Mouse (Mus musculus) adrenal gland, adult 8-10 months (tissue): Measurements from ENCODE around the gene 3110082I17Rik. TPM values are rescaled to one million over a fixed set of nuclear protein-coding genes. Genes with fewer than 3 reads are reported as not detected.
"Not testable (repeated sequence)": the region's sequence is repeated elsewhere in the genome, so short reads cannot be mapped to it uniquely, and the experiment has no call there.

Experiments used
- DNase-seq: peaks from one replicate; pipeline ENCODE4 v3.0.0; 2022
- total RNA-seq, 4 experiments: library from RNA; stranded (reverse); gene quantifications; 2 replicates each; pipeline ENCODE4 v1.2.4; 2022

Gene 3110082I17Rik
- total RNA-seq, 4 experiments from 2014 or later = 7.3 to 20.6 (median 14.4) TPM

DNA sequence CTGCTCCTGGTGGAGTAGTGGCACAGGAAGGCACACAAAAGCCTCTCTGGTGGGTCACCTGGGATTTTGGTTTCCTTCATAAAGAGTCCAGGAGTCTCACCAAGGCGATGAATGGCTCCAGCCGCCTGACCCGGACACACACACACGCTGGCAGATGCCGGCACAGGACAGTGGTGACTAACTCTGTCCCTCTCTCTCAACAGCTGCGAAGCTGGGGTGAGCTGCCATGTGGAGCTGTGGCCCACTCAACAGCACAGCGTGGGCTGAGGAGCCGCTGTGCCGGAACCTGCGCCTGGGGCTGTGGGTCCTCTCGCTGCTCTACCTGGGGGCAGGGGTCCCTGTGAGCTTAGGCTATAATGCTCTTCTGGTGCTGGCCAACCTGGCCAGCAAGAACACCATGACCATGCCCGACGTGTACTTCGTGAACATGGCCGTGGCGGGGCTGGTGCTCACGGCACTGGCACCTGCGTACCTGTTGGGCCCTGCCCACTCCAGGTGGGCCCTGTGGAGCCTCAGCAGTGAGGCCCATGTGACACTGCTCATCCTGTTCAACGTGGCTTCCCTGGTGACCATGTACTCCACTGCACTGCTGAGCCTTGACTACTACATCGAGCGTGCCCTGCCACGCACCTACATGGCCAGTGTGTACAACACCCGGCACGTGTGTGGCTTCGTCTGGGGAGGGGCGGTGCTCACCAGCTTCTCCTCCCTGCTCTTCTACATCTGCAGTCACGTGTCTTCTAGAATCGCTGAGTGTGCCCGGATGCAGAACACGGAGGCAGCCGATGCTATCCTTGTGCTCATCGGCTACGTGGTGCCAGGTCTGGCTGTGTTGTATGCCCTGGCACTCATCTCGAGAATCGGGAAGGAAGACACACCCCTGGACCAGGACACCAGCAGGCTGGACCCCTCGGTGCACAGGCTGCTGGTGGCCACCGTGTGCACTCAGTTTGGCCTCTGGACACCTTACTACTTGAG lies 67.8 kb downstream of the 3110082I17Rik start:
- DNase-seq = no peak

GRCm38 (mm10) chr5:139391309-139391990 lies 68.9 kb downstream of the 3110082I17Rik start:
- no peak for DNase-seq

- not testable (repeated sequence) for DNase-seq
Measured at GRCm38 (mm10) chr5:139390324-139391119, 69.8 kb downstream of the 3110082I17Rik start.

DNA sequence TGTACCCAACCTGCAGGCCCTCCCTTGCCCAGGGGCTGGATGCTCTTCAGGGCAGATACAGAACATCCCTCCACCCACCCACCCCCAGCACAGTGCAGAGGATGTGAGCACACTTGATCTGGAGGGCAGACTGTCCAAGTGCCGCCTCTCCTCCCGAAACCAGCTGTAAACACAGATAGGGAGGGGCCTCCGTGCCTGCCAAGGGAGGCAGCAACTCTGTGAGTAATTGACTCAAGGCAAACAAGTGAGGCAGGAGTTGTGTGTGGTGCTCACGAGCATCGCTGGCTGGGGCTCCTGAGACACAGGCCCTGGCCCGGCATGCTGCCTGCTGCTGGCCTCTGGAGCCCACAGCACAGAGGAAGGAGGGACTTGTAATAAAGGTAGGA lies 70.7 kb downstream of the 3110082I17Rik start:
- no peak for DNase-seq

DNA sequence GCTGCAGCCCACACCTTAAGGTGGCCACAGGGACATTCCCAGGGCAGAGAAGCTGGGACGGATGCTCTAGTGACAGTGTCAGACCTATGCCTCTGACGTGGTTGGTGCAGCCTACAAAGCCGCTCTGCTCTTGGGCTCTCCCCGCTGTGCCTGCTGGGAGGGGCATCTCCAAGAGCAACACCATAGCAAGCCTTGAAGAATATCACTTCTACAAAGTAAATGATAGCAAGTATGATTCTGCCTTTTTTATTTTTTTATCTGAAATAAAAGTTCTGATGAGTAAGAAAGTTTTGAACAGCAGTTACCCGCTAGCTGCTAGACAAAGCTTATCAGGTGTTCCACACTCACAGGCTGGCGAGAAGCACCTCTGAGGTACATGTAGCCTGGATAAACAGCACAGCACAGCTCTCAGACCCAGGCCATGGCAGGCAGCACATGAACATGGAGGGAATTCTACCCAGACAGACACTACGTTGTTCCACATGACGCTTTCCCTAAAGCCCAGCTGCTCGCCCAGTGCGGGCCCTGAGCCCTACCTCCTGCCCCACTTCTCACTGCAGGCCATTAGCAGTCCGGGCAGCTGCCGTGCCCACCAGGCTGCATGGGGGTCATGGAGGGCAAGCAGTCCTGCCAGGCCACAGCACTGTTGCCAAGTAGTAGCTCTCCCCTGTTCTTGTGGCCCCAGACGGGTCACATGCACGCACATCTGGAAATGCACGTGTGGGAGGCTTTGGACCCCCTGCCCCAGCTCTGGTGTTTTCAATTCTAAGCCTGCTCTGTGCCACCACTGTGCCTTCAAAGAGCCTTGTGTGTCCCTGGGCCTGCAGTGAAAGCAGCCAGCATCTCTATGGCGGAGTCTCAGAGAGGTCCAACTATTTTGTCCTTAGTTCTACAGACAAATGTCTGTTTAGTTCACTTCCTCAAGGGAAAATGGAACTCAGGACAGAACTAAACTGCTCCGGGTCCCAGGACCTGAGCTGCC lies 71.3 kb downstream of the 3110082I17Rik start:
- no peak for DNase-seq

- no peak for DNase-seq
Measured at GRCm38 (mm10) chr5:139388195-139388570, 72.1 kb downstream of the 3110082I17Rik start.

DNA sequence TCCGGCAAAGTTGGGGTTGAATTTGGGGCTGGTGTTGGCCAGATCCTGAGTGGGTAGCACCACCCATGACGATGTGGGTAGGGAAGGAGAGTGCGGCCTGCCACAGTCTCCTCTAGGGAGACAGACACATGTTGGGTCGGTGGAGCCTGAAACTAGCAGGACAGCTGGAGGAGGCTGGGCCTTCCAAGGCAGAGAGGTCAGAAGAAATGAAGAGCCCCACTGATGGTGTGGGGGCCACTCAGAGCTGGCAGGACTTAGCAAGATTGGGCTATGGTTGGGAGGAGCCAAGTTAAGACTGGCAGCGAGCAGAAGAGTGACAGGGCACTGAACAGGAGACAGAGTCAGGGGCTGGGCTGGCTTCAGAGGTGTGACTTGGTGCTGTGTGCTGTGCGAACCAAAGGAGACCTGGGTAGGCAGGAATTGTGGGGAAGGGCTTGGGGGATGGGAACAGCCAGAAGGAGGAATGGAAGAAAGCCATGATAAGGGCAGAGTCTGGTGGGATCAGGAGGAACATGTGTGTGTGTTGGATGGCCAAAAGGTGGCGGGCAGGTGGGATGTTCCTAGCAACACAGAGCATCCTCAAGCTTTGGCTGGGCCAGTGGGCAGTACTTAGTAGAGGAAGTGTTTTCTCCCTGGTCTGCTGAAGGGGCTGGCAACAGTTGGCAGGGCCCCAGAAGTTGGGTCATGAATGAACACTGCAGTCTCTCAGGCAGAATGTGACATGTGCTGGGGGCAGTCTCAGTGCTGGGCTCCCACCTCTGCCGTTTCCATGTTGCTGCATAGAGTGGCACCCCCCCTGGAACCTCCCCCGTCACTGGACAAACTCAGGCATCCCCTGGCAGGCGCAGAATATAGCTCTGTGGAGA lies 72.8 kb downstream of the 3110082I17Rik start:
- no peak for DNase-seq

DNA sequence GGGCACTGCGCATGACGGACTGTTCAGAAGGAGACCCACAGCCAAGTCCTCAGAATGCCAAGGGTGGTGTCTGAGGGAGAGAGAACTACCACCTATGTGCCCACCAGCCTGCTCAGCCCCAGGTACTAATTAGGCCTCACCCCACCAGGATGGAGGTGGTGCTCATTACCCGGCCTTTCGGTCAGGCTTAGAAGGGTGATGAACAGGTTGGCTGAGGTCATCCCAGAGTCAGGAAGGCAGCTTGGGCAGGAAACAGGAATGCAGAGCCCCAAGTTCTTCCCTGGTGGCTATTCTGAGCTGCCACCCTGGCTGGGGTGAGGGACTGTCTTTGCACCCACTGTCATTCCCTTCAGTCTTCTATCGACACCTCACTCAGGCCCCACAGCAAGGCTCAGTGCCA lies 74.3 kb downstream of the 3110082I17Rik start:
- DNase-seq = no peak

- DNase-seq = peak; percentile 71
Measured at GRCm38 (mm10) chr5:139384531-139384930, 75.8 kb downstream of the 3110082I17Rik start.

- no peak for DNase-seq
Measured at GRCm38 (mm10) chr5:139383234-139383633, 77.1 kb downstream of the 3110082I17Rik start.

GRCm38 (mm10) chr5:139382760-139383159 lies 77.6 kb downstream of the 3110082I17Rik start:
- no peak for DNase-seq

GRCm38 (mm10) chr5:139381586-139382513 lies 78.5 kb downstream of the 3110082I17Rik start:
- no peak for DNase-seq

DNA sequence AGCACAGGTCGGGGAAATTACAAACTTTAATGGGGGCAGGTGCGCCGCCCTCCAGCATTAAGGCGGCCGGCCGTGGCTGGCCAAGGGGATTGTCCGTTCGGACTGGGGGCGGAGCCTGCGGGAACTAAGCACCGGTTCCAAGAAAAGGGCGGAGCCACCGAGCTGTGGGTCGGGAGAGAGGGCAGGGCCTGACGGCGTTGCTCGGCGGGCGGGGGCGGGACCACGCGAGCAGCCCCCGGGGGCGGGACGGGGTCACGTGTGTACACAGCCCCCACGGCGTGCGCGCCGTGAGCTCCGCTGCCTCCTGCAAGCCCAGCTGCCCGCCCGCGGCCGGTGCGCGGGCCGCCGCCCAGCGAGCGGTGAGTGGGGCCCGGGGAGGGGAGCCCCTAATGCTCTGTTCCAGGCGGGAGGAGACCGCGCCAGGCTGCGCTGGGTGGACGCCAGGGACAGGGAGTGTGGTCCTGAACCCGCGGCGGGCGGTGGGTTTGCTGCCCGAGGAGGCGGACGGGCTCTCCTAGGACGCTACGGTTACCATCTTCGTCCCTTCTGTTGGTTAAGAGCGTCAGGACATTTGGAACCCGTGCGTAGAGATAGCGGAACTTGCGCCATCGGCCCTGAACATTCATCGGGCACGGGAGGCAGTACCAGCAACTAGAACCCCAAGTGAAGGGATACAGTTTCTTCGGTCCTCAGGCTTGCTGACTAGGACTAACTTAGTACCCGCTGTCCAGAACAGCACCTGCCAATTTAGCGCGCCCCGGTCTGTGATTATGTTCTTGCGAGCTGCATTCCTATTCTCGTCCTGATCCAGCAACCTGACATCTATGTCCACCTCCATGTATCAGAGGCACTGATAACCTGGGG lies 79.7 kb downstream of the 3110082I17Rik start:
- peak; percentile 97 for DNase-seq

- no peak for DNase-seq
Measured at GRCm38 (mm10) chr5:139379771-139380384, 80.4 kb downstream of the 3110082I17Rik start.

DNA sequence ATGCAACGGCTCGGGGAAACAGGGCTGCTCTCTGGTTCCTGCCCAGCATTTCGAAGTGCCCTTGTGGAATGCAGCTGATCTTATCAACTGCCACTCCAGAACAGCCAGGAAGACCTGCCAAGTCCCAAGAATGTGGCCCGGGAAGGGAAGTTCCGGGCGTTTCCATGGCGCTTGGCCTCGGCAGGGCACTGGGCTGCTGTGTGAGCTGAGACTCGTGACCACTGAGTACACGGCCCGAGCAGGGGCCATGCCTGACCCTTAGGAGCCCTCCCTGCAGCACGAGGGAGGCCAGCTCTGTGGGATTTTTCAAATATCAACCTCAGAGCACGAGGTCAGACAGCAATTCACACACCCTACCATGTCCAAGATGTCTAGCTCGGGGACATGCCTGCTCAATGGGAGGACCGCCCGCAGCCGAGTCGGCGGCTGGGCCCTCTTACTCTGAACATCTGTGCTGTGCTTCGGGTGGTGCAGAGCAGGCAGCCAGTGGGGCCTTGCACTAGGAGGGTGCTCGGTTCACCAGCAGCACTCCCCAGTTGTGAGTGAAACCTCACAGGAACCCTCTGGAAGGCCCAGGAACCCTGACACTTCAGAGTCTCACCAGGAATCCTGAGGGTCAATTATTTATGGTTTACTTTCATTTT lies 81.2 kb downstream of the 3110082I17Rik start:
- peak; percentile 85 for DNase-seq

GRCm38 (mm10) chr5:139378271-139378556 lies 82.1 kb downstream of the 3110082I17Rik start:
- no peak for DNase-seq

DNA sequence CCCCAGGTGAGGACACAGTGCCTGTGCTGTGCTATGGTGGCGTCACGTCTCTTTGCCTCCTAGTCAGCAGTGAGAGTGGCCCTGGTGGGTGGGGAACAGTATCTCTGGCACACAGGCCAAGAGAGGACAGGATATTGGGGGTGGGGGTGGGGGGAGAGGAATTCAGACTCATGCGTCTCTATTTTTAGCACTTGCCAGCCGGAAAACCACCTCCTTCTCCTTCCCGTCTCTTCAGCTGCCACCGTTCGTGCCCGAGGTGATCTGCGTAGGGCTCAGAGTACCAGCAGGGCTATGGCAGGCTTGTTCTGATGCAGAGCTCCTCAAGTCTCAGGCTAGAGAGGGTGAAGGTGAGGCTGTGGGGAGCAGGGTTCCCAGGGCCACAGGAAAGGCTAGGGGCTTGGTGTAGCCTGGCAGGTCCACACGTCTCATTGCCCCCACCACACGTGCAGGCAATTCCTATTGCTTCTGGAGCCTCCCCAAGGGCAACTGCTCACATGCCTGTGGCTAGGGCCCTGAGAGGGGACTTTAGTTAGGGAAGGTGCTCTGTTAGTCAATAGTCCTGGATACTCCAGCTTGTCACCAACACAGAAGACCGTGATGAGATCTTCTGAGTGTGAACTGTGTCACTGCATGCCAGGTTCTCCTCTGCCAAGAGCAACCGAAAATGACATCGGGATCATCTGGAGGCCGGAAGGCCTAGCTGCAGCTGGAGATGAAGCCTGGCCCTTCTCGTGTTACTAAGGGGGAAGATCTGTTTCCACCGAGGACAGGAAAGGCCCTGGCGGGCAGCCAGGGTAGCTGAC lies 82.7 kb downstream of the 3110082I17Rik start, which contains the start of gene Gpr146:
Gene Gpr146 (plus strand): TSS at position 230 of the 803 bp plus-strand sequence.
- DNase-seq = peak; percentile 76
